Mouse (Mus musculus) hindbrain, embryonic 14.5 days (tissue): ENCODE data around the gene Defb5. TPM values are rescaled to one million over a fixed set of nuclear protein-coding genes. Genes with fewer than 3 reads are reported as not detected.

Source experiments
- polyA plus RNA-seq: library from polyadenylated mRNA; unstranded; fragments of >200 nt; fragmentation: Nextera tagmentation; extraction: Ambion mirVana; gene quantifications from 2 replicates; pipeline ENCODE4 v1.2.1, GENCODE M21; 2014

Defb5 gene
- polyA plus RNA-seq, 1 experiment from 2014 or later = not detected

Other genes starting within 250 kb of the Defb5 start
- gene Defb38, start 221.0 kb upstream of the Defb5 start, polyA plus RNA-seq = not detected in 2 replicates
- not detected in 2 replicates for gene Defb39, start 182.8 kb upstream of the Defb5 start, polyA plus RNA-seq
- gene Defb12, start 132.7 kb upstream of the Defb5 start, polyA plus RNA-seq = not detected in 2 replicates
- gene Defb34, start 123.8 kb upstream of the Defb5 start, polyA plus RNA-seq = not detected in 2 replicates
- not detected in 2 replicates for gene Gm45826, start 106.8 kb upstream of the Defb5 start, polyA plus RNA-seq
- gene Defb14, start 53.2 kb upstream of the Defb5 start, polyA plus RNA-seq = not detected in 2 replicates
- gene Defb4, start 48.9 kb upstream of the Defb5 start, polyA plus RNA-seq = not detected in 2 replicates
- not detected in 2 replicates for gene Defb6, start 22.1 kb upstream of the Defb5 start, polyA plus RNA-seq
- not detected in 2 replicates for gene Defb46, start 7.7 kb upstream of the Defb5 start, polyA plus RNA-seq
- gene Defb3, start 45.8 kb downstream of the Defb5 start, polyA plus RNA-seq = not detected in 2 replicates
- gene Defb8, start 200.0 kb downstream of the Defb5 start, polyA plus RNA-seq = not detected in 2 replicates
- gene Defb7, start 247.5 kb downstream of the Defb5 start, polyA plus RNA-seq = not detected in 2 replicates